Mouse (Mus musculus) E14TG2a.4 (cell line): ENCODE results near the gene Bmyc.

Source experiments
- CTCF ChIP-seq: conservative IDR thresholded peaks from 2 replicates; pipeline ENCODE4 v1.5.1; 2014; ENCODE audit warnings: low read length
- NANOG ChIP-seq: IDR thresholded peaks from 2 replicates; pipeline ENCODE4 v1.6.1; 2014; ENCODE audit warnings: borderline replicate concordance, low read length, mixed read lengths
- POU5F1 ChIP-seq: IDR thresholded peaks from 2 replicates; pipeline ENCODE4 v1.6.1; 2014; ENCODE audit warnings: low read length, borderline replicate concordance

GRCm38 (mm10) chr2:25754201-25754600, 47.7 kb downstream of the Bmyc start:
- TF ChIP-seq CTCF (no peak), NANOG (no peak), POU5F1 (no peak)
